Mouse (Mus musculus) forebrain, embryonic 15.5 days (tissue): Measurements from ENCODE around the gene Mnat1. TPM values are rescaled to one million over a fixed set of nuclear protein-coding genes. Genes with fewer than 3 reads are reported as not detected.
A peak's percentile ranks its signal among the peaks of the same experiment; 100 is the strongest.
"Not testable (repeated sequence)": the region's sequence is repeated elsewhere in the genome, so short reads cannot be mapped to it uniquely, and the experiment has no call there.

Experiments used
- ATAC-seq: fragments of 200-750 bp; cut with Nextera tagmentation; replicated peaks from 2 replicates; pipeline ENCODE4 v1.8.0; 2017; ENCODE audit warnings: mild to moderate bottlenecking, moderate TSS enrichment, moderate library complexity
- H3K27ac ChIP-seq: fragments of 300-500 bp; sonication (generic); replicated peaks from 2 replicates; pipeline ENCODE4 v1.5.1; 2015; ENCODE audit warnings: mild to moderate bottlenecking, inconsistent platforms
- H3K27me3 ChIP-seq: fragments of 300-500 bp; sonication (generic); 2 replicates; pipeline ENCODE4 v1.6.1; 2015; ENCODE audit warnings: inconsistent platforms
- H3K36me3 ChIP-seq: fragments of 300-500 bp; sonication (generic); 2 replicates; pipeline ENCODE4 v1.6.1; 2015; ENCODE audit warnings: mild to moderate bottlenecking, inconsistent platforms
- H3K4me1 ChIP-seq: fragments of 300-500 bp; sonication (generic); 2 replicates; pipeline ENCODE4 v1.6.1; 2015; ENCODE audit warnings: inconsistent platforms
- H3K4me2 ChIP-seq: fragments of 300-500 bp; sonication (generic); replicated peaks from 2 replicates; pipeline ENCODE4 v1.6.1; 2015; ENCODE audit warnings: mild to moderate bottlenecking, inconsistent platforms
- H3K4me3 ChIP-seq: fragments of 300-500 bp; sonication (generic); 2 replicates; pipeline ENCODE4 v1.5.1; 2015; ENCODE audit warnings: mild to moderate bottlenecking, inconsistent platforms
- H3K9ac ChIP-seq: fragments of 300-500 bp; sonication (generic); replicated peaks from 2 replicates; pipeline ENCODE4 v1.6.1; 2015; ENCODE audit warnings: mild to moderate bottlenecking, inconsistent platforms
- H3K9me3 ChIP-seq: fragments of 300-500 bp; sonication (generic); 2 replicates; pipeline ENCODE4 v1.6.1; 2016; ENCODE audit warnings: inconsistent platforms
- WGBS: fragments of 180-500 bp; shearing (Covaris S2); methylation state at CpG from one replicate; pipeline ENCODE4 v1.1.7; 2015; ENCODE audit warnings: mixed read lengths; 5-methylcytosine and 5-hydroxymethylcytosine counted together
- polyA plus RNA-seq: library from polyadenylated mRNA; unstranded; fragments of >200 nt; fragmentation: Nextera tagmentation; extraction: Ambion mirVana; gene quantifications from 2 replicates; pipeline ENCODE4 v1.2.1, GENCODE M21; 2015

Mnat1 gene
- polyA plus RNA-seq, result 16.3 and 16.5 TPM in 2 replicates

DNA sequence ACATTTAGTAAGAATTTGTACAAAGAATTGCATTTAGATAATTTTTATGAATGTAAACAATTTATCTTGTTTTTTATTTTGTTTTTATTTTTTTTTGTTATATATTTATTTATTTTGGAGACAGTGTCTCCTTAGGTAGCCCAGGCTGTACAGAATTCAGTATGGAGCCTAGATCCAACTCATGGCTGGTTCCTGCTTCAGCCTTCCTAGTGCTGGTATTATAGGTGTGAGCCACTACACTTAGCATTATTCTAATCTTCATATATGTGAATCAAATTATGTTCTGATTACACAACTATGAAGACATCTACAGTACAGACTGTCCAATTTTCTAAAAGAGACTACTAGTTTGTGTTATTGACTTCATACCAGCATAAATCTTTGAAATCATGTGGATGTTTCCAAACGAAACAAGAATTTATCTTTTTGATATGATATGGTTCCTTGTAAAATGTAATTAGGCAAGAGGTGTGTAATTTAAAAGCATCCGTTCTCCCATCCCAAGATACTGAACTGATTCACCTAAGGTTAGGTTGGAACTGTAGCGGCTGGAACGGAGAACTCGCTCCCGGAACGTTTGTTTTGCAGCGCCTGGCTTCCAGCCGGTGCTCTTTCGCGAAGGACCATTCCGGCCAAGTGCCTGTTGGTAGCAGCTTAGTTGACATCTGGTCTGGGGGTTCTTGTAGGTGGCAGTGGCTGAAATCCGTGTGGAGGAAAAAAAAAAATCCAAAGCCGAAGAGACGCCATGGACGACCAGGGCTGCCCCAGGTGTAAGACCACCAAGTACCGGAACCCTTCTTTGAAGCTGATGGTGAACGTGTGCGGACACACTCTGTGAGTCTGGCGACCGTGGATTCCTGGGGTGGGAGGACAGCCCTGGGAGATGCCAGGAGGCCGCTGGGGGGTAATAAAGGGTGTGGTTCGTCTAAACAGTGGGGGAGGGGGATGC, at the start of gene Mnat1:
Gene Mnat1 (plus strand): TSS at position 625 of the 949 bp plus-strand sequence.
- Histone ChIP-seq H3K9me3 (no peaks in the 10 kb centered on the region), H3K27ac (no peak within 1 kb of the TSS), H3K4me1 (peaks cover 14% of the 10 kb centered on the region), H3K9ac (peak within 1 kb of the TSS; percentile 82), H3K4me3 (peak within 1 kb of the TSS; percentile 68), H3K4me2 (peak within 1 kb of the TSS; percentile 54), H3K36me3 (no peaks in the 10 kb centered on the region), H3K27me3 (no peaks in the 10 kb centered on the region)
- ATAC-seq, result peak; percentile 83
- under 1% methylated on average over 23 of the region's 23 CpGs for WGBS

DNA sequence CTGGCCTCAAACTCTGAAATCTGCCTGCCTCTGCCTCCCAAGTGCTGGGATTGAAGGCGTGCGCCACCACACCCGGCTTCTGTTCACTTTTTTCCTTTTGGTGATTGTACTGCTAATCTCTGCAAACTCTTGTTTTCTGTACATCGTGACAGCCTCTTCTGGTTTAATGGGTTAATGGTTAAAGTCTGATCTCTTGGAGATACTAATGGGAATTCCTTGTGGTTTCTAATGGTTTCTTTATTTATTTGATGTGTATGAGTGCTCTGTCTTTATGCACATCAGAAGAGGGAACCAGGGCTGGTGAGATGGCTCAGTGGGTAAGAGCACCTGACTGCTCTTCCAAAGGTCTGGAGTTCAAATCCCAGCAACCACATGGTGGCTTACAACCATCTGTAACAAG, 41.7 kb upstream of the Mnat1 start:
- not testable (repeated sequence) for H3K27me3 ChIP-seq, H3K4me3 ChIP-seq, H3K9me3 ChIP-seq, H3K27ac ChIP-seq, ATAC-seq, H3K36me3 ChIP-seq, H3K4me2 ChIP-seq, H3K9ac ChIP-seq, H3K4me1 ChIP-seq
- WGBS, result 89% methylated on average over 4 of the region's 4 CpGs

DNA sequence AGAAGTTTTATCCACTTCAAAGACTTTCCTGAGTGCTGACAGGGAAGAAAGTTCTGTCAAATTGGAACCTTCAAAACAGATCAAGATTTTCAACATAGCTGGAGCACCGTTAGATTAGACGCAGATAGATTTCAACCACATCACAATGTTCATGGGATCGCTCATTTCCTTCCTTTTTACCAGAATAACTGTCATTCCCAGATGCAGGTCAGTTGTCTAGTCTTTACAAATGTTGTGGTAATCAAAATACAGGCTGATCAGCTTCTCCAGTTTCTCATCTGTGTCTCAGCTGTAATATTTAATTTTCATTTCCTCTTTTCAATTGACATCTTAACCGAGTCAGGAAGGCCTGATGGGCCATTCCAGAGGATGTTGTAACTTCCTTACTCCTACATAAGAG, 39.7 kb upstream of the Mnat1 start:
- Histone ChIP-seq H3K36me3 (no peaks in the 10 kb centered on the region), H3K4me1 (no peaks in the 10 kb centered on the region), H3K4me3 (no peak overlapping the region), H3K9ac (no peak overlapping the region), H3K4me2 (no peak overlapping the region), H3K9me3 (no peaks in the 10 kb centered on the region), H3K27me3 (no peaks in the 10 kb centered on the region), H3K27ac (no peak overlapping the region)
- no peak for ATAC-seq
- WGBS, result 91% methylated on average over 4 of the region's 4 CpGs

DNA sequence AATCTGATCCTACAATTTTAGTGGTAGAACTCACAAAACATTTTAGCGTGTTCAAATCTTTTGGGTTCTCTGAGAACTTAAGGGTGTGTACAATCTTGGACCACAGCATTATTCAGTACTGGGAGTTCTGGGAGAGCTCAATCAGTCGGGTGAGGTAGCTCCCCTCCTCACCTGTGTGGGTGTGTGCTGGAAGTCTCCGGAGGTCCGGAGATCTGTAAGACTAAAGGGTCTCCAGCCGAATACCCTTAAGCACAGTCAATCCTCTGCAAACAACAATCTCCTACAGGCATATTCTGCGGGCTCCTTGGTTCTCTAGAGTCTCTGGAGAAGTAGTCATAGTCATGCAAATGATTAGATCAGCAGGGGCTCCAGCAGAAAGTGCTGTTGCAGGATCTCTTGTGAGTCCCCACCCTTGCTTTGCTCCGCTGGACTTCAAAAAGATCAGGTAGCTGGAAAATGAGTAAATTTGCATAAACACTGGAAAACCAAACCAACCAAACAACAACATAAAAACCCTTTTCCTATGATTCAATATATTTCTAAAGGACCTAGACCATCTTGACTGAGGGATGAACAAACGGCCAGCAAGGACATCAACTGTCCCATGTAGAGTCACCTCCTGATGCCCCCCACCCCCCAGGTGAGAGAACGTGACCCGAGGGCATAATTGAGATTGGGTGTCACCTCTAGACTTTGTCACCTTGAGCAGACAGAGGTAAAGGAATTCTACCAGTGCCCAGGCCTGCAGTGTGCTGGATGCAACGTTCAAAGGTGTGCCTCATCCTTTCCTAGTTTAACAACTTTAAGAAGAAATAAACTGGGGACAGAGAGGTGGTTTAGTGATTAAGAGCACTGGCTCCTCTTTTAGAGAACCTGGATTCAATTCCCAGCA, 37.5 kb upstream of the Mnat1 start:
- no peak for ATAC-seq
- Histone ChIP-seq H3K27me3 (no peaks in the 10 kb centered on the region), H3K36me3 (no peaks in the 10 kb centered on the region), H3K4me1 (no peaks in the 10 kb centered on the region), H3K4me3 (no peak overlapping the region), H3K4me2 (no peak overlapping the region), H3K27ac (no peak overlapping the region), H3K9ac (no peak overlapping the region), H3K9me3 (no peaks in the 10 kb centered on the region)
- 21% methylated on average over 11 of the region's 11 CpGs for whole genome bisulfite sequencing

DNA sequence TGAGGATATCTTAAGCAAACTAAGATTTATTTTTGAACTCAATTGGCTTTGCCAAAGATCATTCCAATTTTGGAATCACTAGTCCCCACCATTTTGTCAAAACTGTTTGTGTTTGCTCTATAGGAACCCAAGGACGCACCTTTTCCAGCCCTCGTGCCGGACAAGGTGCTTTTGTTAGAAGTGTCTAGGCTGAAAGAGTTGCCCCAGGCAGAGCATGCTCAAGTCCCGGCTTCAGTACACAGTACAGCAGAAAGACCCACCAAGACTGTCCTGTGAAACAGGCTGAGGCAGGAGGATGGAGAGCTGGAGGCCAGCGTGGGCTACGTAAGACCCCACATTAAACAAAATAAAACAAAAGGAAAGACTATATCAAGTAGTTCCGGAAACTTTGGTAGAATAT, 36.4 kb upstream of the Mnat1 start:
- H3K27ac ChIP-seq, result no peak overlapping the region
- no peak overlapping the region for H3K4me3 ChIP-seq
- ATAC-seq, result no peak
- H3K4me2 ChIP-seq, result no peak overlapping the region
- no peaks in the 10 kb centered on the region for H3K9me3 ChIP-seq
- no peaks in the 10 kb centered on the region for H3K36me3 ChIP-seq
- H3K9ac ChIP-seq, result no peak overlapping the region
- H3K4me1 ChIP-seq, result no peaks in the 10 kb centered on the region
- no peaks in the 10 kb centered on the region for H3K27me3 ChIP-seq
- 95% methylated on average over 7 of the region's 7 CpGs for WGBS

DNA sequence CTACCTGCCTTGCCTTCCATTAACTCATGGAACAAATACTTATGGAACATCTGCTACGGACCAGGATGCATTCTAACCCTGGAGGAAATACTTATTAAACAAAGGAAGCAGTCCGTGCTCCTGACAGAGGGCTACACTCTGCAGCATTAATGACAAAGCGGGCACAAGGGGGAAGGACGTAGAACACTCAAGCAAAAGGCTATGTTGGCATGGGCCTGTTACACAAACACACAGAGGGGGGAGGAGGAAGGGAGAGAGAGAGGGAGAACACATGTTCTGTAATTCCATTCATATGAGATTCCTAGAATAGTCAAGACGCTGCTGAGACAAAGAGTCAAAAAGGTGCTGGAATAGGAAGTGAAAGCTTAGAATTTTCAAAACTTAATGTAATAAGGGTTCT, 35.0 kb upstream of the Mnat1 start:
- no peaks in the 10 kb centered on the region for H3K36me3 ChIP-seq
- WGBS, result 78% methylated on average over 5 of the region's 5 CpGs

DNA sequence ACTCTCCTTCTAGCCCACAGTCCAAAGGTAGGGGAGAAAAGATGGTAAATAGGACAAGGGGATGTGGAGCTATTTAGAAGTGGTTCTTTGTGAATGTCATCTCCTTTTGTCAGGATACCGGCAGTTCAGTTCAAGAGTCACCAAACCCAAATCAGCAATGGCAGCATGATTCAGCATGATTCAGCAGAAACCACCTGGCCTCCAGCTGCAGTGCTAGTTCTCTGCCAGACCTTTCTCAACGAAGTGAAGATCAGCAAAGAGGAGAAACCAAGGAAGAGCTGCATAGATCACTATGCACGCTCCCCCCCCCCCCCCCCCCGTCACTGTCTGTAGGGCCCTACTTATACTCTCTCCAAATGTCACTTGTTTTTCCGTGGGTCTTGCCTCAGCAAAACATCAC, 34.6 kb upstream of the Mnat1 start:
- no peak overlapping the region for H3K27ac ChIP-seq
- H3K27me3 ChIP-seq, result no peaks in the 10 kb centered on the region
- no peaks in the 10 kb centered on the region for H3K4me1 ChIP-seq
- no peaks in the 10 kb centered on the region for H3K36me3 ChIP-seq
- no peak overlapping the region for H3K4me2 ChIP-seq
- no peak for ATAC-seq
- H3K4me3 ChIP-seq, result no peak overlapping the region
- no peaks in the 10 kb centered on the region for H3K9me3 ChIP-seq
- WGBS, result 63% methylated on average over 5 of the region's 5 CpGs
- no peak overlapping the region for H3K9ac ChIP-seq

More for the DNA sequence above, 35.0 kb upstream of the Mnat1 start:
- no peak overlapping the region for H3K4me2 ChIP-seq
- no peaks in the 10 kb centered on the region for H3K9me3 ChIP-seq
- no peak overlapping the region for H3K27ac ChIP-seq
- ATAC-seq, result no peak
- no peak overlapping the region for H3K4me3 ChIP-seq
- no peaks in the 10 kb centered on the region for H3K4me1 ChIP-seq
- H3K27me3 ChIP-seq, result no peaks in the 10 kb centered on the region
- H3K9ac ChIP-seq, result no peak overlapping the region

DNA sequence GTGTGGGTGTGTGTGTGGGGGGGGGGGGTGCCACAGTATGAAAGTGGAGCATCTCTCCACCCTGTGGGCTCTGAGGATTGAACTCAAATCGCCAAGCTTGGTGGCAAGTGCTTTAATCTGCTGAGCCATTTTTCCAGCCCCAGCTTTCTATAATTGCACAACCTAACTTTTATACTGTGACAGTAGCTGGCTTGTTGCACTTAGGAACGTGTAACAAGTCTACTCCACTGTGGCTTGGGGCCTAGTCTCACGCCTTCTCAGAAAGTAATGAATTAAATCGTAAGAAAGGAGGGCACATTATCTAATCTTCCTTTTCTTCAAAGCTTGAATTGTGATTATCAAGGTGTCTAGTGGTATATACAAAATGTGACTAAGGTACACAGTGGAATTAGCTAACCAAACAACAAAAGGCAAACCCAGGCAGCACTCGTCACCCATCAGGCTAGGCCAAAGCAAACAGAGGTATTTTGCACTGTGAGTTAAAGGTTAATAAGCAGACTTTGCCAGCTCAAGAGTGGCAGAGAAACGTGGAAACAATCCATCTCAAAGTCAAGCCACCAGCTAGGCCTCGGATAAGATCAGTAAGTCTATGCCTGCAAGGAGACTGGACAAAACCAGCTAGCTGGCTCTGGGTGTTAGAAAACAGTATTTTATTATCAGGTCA, 32.7 kb upstream of the Mnat1 start:
- ATAC-seq, result no peak

DNA sequence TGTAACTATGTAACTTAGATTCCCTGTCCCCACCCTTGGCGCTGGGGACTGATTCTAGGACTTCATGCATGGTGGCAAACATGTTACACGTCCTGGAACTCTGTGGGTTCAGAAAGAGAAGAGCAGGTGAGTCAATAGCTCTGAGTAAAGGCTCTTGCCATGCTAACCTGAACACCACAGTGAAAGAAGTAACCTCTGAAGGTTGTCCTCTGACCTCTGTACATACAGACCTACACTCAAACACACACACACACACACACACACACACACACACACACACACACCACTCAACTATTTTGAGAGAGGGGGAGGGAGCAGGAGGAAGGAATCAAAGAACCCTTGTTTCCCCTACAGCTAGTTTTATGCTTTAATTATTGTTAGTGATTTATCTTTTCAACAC, 29.3 kb upstream of the Mnat1 start:
- no peaks in the 10 kb centered on the region for H3K9me3 ChIP-seq
- H3K4me2 ChIP-seq, result no peak overlapping the region
- no peaks in the 10 kb centered on the region for H3K4me1 ChIP-seq
- no peak overlapping the region for H3K9ac ChIP-seq
- no peak overlapping the region for H3K27ac ChIP-seq
- no peak overlapping the region for H3K4me3 ChIP-seq
- WGBS, result 72% methylated on average over 2 of the region's 2 CpGs
- no peaks in the 10 kb centered on the region for H3K36me3 ChIP-seq
- no peaks in the 10 kb centered on the region for H3K27me3 ChIP-seq
- ATAC-seq, result no peak

More for the DNA sequence above, 32.7 kb upstream of the Mnat1 start:
- no peaks in the 10 kb centered on the region for H3K9me3 ChIP-seq
- no peak overlapping the region for H3K27ac ChIP-seq
- H3K4me2 ChIP-seq, result no peak overlapping the region
- no peak overlapping the region for H3K9ac ChIP-seq
- no peaks in the 10 kb centered on the region for H3K36me3 ChIP-seq
- 78% methylated on average over 7 of the region's 7 CpGs for WGBS
- no peak overlapping the region for H3K4me3 ChIP-seq
- H3K27me3 ChIP-seq, result no peaks in the 10 kb centered on the region
- H3K4me1 ChIP-seq, result no peaks in the 10 kb centered on the region

DNA sequence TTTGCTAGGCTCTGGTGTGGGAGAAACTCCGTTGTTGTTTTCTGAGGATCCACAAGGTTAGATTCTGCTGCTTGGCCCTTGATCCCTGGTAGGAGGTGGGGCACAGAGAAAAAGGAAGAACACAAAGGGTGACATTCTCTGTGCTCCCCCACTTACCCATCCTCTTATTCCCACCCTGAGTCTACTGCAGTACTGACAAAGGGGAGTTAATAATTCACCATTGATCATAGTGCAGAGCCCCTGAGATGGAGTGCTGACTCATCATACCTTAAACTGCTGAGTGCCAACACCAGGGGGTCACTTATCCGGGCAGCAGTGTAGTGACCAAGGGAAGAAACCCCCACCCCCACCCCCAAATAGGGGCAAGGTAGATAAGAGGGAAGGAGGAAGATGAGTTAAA, 28.9 kb upstream of the Mnat1 start:
- ATAC-seq, result no peak
- Histone ChIP-seq H3K4me1 (no peaks in the 10 kb centered on the region), H3K36me3 (no peaks in the 10 kb centered on the region), H3K27ac (no peak overlapping the region), H3K9ac (no peak overlapping the region), H3K9me3 (no peaks in the 10 kb centered on the region), H3K27me3 (no peaks in the 10 kb centered on the region), H3K4me2 (no peak overlapping the region), H3K4me3 (no peak overlapping the region)
- WGBS, result 58% methylated on average over 2 of the region's 2 CpGs

DNA sequence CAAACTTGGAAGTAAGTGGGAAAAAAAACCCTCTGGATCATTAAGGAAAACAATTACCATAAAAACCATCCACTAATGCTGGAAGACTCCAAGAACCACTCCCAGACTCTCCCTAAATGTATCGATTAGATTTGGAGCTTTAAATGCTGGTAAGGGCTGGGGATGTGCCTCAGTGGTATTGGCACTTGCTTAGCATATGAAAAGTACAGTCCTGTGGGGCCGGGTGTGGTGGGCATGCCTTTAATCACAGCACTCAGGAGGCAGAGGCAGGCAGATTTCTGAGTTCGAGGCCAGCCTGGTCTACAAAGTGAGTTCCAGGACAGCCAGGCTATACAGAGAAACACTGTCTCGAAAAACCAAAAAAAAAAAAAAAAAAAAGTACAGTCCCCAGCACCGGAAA, 27.3 kb upstream of the Mnat1 start:
- not testable (repeated sequence) for H3K9me3 ChIP-seq, H3K36me3 ChIP-seq, H3K4me2 ChIP-seq, H3K27me3 ChIP-seq, H3K27ac ChIP-seq, H3K4me3 ChIP-seq, H3K9ac ChIP-seq, H3K4me1 ChIP-seq, ATAC-seq
- 93% methylated on average over 5 of the region's 5 CpGs for WGBS

DNA sequence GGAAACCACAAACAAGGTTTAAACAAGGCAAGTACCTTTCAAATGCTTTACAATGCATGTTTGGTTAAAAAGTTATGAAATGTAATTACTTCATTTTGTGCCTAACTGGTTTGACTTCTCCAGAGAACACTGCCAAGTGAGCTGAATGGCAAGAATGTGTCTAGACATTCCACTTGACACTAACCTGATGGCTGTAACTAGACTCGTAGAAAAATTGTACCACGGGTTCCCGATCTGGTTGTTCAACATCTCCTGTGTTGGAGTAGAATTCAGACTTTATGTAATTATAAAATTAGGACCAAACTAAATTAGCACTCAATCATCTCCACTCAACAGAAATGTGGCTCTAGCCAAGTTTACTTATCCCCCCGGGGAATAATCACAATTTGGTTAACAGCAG, 24.9 kb upstream of the Mnat1 start:
- H3K4me3 ChIP-seq, result no peak overlapping the region
- H3K27ac ChIP-seq, result no peak overlapping the region
- H3K4me1 ChIP-seq, result no peaks in the 10 kb centered on the region
- no peak for ATAC-seq
- WGBS, result 89% methylated on average over 4 of the region's 4 CpGs
- peaks cover 6% of the 10 kb centered on the region for H3K36me3 ChIP-seq
- H3K27me3 ChIP-seq, result no peaks in the 10 kb centered on the region
- no peak overlapping the region for H3K4me2 ChIP-seq
- H3K9ac ChIP-seq, result no peak overlapping the region
- H3K9me3 ChIP-seq, result no peaks in the 10 kb centered on the region
